Mouse (Mus musculus) bone marrow, adult 2 months (tissue): ENCODE measurements at regions not wholly inside any gene's neighbourhood (a gene's known extent, or its start where the extent isn't known, plus 50 kb on each side); places are given as distances from the start of the nearest gene placed in this dataset.

Source experiments
- CTCF ChIP-seq: fragments of 200-500 bp; IDR thresholded peaks from 2 replicates; pipeline ENCODE4 v1.5.1; 2011; ENCODE audit warnings: low read length, control low read depth; ENCODE audit not compliant: control insufficient read depth, insufficient read depth
- POLR2A ChIP-seq: fragments of 200-500 bp; IDR thresholded peaks from 2 replicates; pipeline ENCODE4 v1.6.1; 2011; ENCODE audit warnings: low read depth, mild to moderate bottlenecking, control low read depth, low read length, borderline replicate concordance; ENCODE audit not compliant: control insufficient read depth

DNA sequence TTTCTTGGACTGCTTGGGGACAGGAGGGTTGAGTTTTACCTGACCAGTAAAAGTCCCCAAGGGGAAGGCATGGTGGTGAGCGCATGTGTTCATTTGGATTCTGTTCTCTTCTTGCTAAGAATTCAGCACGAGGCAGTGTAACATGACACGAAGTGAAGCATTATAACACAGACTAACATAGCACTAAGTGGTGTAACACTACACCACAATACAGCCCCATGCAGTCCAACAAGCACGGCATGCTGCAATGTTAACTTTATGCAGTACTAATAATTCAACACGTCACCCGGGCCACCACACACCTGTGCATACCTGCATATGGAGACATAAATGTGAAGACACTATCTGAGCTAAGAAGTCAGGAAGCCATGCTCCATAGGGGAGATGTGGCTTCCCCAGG lies 219.2 kb downstream of the Gadd45g start:
- no peak for TF ChIP-seq POLR2A
- TF ChIP-seq CTCF: no peak
